Mouse (Mus musculus) adrenal gland, postnatal 4 days (tissue): Measurements from ENCODE around the gene Scn3b. TPM values are rescaled to one million over a fixed set of nuclear protein-coding genes. Genes with fewer than 3 reads are reported as not detected.

ENCODE experiments used
- DNase-seq, 2 experiments: peaks; one replicate each; pipeline ENCODE4 v3.0.0; 2021 to 2022; ENCODE audit warnings: low spot score in 2 of 2, mixed read lengths in 2 of 2
- total RNA-seq, 2 experiments: library from RNA; stranded (reverse); gene quantifications; 2 replicates each; pipeline ENCODE4 v1.2.3; 2021

Gene Scn3b
- total RNA-seq, 2 experiments from 2014 or later: 12.6 to 17.1 TPM

DNA sequence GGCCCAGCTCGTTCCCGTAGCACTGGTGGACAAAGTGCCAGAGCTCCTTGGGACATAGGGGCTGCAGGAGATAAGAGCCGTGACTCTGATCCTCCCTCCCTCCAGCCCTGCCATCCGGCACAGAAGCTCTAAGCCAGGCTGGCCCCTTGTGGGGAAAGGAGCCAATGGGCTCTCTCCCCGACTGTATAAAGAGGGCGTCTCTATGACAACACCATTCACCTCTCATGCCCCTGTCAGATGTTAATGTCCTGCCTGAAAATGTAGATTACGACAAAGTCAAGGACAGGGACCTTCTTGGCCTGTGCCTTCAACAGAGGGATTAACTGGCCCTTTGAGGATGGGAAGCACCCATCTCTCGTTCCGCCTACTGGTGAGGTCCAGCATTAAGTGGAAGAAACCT lies 42.8 kb downstream of the Scn3b start:
- no peak for DNase-seq

DNA sequence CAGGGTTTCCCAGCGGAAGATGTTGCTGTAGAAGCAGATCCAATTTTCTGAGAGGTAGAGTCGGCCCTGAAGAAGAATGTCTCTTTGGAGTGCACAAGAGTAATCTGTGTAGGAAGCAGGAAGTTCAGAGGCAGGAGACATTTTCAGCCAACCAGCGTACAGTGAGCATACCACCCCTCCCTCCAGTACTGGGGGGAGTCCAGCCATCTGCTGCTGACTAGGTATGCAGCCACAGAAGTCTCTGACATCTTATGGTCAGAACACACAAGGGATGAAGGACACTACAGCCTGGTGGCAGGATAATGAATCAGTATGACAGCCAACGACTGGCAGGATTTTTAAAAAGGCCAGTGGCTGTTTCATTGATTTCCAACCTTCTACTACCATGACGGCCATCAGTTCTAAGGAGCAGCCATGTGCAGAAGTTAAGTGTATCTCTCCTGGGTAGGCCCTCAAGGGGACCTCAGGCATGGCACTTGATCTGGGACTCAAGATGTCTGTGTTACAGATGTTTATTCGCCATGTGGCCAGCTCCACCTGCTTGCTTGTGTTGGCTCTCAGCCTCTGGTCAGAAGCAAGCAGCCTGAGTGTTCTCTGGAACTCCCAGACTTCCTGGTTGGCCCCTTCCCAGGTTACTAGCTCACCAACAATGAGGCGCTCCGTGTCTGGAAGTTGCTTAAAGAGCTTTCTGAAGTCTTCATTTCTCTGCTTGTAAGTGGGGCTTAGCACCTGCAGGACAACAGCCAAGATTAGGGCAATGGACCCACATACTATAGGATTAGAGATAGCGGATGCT lies 48.0 kb downstream of the Scn3b start:
- no peak for DNase-seq

DNA sequence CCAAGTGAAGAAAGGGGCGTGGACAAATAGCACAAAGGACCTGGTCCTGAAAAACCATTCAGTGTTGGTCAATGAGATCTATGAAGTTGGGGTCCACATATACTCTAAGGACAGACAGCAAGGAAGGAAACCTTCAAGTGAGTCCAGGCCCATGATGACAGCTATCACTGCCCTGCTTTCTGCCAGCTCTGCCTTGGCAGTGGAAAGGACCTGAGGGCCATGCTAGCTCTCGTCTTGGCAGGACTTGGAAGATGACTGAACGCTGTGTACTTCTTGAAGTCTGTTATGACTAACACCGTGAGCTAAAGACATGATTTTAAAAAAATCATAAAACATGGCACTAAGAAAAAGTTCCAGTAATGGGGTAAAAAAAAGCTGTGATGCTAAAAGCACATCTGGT lies 48.7 kb downstream of the Scn3b start:
- DNase-seq: no peak

DNA sequence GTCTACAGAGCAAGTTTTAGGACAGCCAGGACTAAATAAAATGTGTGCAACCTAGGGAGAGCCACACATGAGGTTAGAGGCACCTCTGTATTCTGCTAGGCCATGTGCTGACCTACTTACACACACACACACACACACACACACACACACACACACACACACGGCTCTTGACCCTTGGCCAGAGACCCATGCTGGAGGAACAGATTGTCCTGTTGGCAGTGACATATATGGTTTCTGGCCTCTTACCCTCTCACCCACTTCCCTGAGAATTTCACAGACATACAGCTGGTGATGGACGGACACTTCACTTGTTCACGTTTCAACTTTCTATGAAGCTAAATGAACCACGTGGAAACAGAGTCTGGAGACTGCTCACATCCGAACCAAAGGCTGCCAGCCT lies 49.8 kb downstream of the Scn3b start:
- no peak for DNase-seq

DNA sequence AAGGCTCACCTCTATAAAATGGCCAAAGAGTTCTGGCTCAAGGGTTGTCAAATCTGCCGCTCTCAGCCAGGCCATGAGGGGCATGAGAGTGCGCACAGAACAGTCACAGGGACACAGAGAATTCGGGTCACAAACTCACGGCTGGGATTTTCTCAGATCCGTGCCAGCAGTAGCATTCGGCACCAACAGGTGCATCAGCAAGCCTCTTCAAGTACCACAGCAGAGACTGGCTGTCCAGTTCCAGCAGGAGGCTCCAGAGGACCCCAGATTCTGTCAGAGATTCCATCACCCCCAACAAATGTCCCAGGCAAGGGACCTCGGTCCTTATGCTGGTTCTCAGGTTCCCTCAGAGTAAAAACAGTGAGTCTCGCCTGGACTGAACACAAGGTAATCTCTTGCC lies 51.4 kb downstream of the Scn3b start:
- DNase-seq: no peak

DNA sequence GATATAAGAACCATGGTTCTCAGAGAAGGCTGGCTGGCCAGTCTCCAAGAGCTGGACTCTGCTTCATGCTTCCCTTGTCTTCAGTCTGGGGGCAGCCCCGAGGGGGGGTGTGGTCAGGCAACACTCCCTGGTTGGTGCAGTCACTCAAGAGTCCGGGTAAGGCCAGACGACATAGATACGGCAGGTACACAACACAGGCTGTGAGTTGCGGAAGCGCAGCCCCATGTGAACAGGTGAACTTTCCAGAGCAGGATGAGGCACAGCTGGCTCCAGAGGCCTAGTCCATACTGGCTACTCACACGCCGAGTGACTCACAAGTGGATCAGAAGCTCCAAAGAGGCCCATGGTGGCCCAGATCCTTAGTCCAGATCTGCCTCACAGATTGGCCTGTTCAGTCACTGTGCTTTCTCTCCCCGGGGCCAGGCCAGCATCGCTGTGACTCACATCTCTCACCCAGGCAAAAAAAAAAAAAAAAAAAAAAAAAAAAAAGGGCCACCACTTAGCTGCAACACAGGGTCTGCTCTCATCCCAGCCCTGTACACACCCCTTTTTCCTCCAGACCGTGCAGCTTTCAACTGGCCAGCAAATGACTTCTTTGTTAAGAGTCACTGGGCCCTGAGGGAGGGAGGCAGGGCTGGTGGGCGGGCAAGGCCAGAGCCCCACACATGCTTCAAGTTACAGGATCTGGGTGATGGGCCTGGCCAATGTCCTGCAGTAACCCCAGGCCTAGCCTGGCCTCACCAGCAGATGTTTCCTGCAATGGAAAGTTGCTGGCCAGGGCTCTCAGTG lies 52.1 kb downstream of the Scn3b start:
- DNase-seq: peak; percentile 30 to 57

DNA sequence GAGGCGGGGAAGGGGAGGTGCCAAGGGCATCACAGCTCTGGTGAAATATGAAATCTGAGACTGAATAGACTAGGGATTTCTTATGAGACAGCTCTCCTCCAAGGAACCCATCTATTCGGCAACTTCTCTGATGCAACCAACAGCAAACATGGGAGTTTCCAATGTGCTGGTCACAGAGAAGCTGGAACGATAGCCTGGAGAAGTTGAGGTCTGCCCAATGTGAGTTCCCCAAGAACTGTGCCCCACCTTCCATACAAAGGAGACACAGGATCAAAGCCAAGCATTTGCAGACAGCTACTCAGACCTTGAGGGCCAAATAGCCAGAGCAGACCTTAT lies 52.6 kb downstream of the Scn3b start:
- no peak for DNase-seq

DNA sequence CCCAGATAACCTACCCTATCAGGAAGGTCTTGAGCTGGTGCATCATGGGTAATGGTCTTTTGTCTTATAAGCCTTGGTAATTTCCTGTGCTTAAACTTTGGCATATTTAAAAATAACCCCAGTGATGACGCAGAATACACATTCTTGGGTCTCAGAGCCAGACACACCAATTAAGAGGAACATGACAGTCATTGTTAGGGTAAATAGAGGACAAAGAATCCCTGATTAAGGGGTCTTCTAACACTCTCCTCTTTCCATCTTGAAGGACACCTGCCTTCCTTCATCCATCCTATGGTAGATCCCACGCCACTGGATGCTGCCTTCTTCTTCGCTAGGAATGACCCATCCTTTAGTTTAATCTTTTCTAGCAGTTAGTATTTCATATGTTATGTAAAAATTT lies 53.4 kb downstream of the Scn3b start:
- no peak for DNase-seq

DNA sequence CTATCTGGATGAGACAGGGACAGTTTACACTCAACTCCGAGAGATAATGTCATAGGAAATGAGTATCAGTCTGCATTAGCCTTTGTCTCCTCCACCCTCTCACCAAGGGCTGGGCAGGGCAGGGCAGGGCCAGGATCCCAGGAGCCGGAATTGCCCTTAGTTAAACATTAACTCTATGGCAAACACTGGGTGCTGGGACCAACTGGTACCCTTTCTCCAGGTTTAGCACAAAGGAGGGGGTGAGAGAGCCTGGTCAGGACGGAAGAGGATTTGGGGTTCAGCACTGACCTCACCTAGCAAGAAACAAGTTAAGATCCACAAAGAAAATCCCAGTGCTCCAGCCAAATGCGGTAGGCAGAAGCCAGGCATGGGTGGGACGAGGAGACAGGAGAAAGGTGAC lies 54.2 kb downstream of the Scn3b start:
- DNase-seq: no peak

DNA sequence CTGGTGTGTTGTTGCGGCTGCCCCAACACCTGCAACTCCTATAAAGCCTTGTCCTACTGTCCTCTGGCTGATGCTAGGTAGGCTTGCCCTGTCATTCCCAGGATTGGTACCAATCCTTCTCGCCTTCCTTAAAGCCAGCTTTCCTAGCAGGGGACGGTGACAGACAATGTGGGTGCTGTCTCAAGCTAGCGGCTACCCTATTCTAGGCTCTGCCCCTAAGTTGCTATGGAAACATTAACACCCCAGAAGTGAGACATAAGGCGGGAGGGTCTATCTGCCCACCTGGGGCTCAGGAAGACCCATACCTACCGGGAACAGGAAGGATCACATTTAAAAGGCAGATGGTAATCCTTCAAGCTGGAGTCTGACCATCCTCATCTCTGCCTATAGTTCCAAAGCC lies 54.8 kb downstream of the Scn3b start:
- DNase-seq: no peak

DNA sequence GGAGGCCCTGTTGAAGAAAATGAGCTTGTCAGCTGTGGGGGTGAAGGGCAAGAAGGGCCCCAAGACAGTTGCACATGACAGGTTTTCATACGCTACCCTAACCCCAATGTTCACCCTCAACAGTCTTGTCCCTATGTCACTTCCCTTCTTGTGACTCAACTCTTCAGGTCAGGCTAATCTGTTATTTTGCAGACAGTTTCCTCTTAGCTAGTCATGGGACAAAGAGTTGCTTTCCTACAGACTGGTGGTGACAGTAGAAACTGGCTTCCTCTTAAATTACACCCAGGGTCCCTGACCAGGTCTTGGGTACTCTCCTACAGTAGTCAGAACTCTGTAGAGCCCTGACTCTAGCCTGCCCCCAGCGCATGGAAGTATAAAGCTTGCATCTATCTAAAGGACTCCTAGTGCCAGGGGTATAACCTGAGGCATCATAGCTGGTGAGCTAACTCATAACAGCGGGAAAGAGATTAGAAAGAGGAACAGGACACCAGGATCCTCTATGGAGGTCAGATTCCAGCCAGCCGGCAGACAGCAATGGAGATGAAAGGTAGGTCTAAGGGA lies 55.3 kb downstream of the Scn3b start:
- DNase-seq: no peak

DNA sequence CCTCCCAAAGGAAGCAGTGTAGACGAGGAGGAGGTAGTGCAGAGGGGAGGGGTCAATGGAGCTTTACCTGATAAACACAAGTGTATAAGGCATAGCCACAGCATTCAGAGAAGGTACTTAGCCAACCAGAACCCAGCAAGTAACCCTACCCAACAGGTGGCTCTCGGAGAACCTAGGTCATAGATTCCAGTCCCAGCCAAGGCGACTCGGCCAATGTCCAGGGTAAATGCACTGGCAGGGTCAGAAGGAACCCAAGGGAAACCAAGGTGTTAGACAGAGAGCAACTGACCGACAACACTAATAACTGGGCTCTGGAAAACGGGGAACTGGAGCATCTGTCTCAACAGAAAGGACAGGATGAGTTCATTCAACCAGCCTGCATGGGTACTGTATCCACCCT lies 55.8 kb downstream of the Scn3b start:
- DNase-seq: no peak

DNA sequence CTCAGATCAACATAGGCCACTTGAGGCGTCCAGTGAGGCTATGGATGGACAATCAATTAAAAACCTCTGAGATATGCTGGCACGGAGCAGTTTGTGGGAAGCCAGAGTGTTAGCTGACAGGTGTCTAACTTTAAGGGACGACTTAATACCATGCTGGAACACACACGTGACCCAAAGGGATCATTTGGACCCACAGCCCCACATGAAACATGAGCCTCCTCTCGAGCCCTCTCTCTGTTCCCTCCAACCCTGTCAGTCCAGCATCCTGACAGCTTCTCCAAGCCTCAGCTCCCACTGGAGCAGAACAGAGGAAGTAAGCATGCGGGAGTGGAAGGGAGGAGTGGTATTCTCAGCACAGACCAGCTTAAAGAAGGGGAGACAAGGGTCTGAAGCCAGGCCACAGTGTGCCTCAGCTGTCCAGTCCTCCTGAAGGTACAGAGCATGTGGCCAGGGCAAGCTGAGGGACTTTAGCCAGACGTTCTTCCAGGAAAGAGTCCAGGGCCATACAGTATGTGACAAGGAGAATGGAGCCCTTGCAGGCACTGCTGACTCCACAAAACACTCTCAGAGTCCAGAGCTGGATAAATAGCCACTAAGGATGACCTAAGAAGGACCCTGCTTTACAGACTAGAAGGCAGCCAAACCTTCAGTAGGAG lies 57.4 kb downstream of the Scn3b start:
- no peak for DNase-seq

DNA sequence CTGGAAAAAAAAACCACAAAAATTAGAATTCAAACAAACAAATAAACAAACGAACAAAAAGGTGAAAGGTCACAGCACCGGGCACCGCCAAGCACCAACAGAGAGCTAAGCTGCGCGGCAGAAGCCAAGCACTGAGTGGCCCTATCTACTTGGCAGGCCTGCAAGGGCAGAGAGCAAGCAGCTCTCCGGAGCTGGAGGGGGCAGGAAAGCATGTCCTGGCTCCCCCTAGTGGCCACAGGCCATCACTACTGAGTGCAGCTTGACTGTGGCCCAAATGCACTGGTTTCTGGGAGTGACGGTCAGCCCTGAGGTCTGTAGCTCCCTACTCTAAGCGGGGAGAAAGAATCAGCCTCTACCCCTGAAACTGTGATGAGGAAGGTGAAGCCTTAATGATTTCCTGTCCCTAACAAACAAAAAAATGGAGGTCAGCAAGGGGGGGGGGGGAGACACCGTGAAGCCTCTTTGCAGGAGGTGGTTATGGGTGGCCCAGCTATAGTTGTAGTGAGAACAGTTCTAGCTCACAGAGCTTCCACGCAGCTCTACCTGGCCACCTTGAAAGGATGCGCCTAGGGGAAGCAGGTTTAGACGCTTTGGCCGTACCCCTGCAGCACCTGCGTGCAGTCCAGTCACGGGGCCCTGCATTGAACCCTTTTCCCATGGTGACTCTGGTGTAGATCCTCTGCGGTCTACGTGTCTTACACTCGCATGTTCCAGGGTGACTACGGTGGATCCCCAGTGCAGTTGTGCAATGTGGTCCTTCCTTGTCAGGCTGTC lies 61.8 kb downstream of the Scn3b start:
- peak; percentile 78 to 82 for DNase-seq

DNA sequence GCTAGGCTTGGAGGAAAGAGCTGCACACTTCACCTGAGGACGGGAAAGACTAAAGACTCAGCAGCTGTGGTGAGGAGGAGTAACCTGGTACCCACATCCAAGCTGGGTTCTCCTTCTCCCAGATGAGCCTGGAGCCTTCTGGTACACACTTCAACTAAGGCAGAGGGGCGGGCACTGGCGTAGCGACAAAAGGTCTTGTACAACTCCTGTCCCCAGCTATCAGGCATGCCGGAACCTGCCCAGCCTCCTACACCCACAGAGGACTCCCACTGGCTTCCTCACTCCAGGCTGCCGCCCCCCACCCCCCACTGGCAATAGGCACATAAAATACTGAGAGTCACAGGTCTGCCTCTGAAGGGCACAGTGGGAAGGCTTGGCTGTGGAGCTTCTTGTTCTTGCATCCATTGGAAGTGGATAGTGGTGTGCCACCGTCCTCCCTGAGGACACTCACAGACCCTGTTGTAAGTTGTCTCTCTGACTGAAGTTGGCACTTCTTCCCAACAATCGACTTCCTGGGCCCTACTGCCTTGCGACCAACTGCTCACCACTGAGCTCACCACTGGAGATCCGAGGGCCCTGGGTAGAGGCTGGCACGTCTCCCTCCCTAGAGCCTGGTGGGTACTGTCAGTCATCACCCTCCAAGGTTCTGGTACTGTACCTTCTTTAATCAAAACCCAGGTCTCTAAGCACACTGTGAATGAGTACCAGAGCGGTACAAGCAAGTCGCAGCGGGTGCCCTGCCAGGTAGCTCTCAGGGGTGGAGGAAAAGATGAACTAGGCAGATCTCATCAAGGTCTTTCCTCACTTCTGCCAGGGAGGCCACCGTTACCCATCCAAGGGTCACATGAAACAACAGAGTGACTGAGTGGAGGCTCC lies 62.6 kb downstream of the Scn3b start:
- DNase-seq: no peak

DNA sequence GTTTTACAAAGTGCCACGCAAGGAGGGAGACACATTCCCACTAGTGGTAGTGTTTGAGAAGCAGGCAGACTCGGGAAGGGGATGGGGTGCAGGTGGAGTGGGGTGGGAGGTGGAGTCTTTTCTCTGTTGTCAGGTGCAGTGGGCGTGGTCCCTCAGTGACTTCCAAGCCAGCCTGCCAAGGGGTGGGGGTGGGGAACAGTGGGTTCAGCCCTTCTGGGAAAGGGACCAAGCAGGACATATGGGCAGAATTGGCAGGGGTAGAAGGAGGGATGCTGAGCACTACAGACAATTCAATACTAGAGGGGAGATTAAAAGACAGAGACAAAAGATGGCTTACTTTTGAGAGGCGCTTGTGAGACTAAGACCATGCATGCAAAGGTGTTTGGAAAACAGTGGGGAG lies 63.3 kb downstream of the Scn3b start:
- no peak for DNase-seq

DNA sequence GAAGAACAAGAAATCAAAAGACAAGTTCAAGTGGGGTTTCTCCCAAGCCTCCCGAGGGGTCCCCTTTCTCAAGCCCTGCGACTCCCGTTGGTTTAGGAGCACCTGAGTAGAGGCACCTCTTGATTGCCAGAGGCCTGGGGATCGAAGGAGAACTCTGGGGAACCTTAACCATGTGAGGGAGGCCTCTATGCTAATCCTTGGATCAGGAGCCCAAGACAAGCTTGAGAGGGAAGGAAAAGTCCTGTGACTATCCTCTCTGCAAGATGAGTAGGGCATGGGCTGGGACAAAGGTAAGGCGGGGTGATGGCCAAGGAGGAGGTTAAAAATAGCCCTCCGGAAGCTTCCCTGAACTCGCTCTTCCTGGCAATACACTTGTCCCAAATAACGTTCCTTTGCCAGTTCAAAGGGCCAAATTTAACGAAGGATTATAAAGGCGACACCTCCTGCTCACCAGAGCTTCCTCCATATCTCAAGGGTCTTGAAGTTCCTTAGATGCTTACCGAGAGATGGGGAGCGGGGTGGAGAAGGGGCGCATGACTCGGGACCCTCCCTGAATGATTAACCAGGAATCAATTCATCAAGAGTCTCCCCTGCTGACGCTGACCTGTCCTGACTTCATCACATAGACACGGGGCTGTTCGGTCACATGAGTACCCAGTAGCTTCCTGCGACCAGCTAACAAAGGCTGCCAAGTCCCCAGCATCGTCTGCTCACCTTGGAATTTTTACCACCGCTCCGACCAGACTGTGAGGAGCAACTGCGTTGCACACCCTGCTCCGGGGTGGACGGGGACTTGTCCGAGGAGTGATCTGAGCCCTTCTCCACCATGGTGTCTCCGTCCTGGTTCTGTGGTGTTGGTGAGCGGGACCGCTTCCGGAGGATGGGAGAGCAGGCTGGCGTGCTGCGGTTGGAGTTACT lies 64.0 kb downstream of the Scn3b start:
- DNase-seq: no peak

DNA sequence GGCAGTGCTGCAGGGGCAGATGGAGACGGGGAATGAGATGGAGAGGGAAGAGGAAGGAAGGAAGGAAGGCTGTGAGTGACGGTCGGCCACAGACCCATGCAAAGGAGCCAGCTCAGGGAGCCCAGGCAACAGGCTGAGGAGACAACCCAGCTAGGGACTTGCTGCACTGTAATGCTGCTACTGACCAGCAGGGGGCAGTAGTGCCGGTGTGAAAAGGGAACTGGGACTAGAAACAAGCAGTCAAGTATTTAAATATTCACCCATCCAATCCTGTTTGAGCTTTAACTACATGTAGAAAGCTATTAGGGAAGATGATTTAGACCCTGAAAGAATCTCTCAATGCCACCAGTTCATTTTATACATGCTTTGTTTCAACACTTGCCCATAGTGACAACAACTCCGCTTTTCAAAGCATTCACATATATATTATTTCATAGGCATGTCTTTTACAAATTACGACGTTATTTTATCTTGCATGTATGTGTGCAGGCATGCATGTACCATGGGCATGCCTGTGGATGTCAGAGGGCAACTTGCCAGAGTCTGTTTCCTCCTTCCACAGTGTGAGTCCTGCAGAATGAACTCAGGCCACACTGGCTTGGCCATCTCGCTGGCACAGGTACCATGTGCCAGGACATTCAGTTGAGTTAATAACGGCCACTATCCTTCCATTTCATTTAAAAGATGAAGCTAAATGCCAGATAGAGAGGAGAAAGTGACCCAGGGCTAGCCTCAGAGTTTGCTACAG lies 64.8 kb downstream of the Scn3b start:
- DNase-seq: peak; percentile 37 to 58
